ENCODE assay signal across 8 mouse cellular contexts in genomic region chr1:127205501-127206019, GRCm38 (mm10). TPM values are rescaled to one million over a fixed set of nuclear protein-coding genes. Genes with fewer than 3 reads are reported as not detected.
DNase-seq lines count a peak whose midpoint lies in the region; ATAC-seq and TF ChIP-seq lines count a peak whose summit lies in the region.

No protein-coding gene starts in this region.

- H3K4me2 ChIP-seq in kidney, postnatal 0 days (ENCODE audit: low read length) = peak overlapping the region; percentile 96
- H3K4me2 ChIP-seq in midbrain, embryonic 13.5 days (replicated peaks) = peak overlapping the region; percentile 89
- peak overlapping the region; percentile 99 for H3K4me2 ChIP-seq in stomach, postnatal 0 days (replicated peaks; ENCODE audit: low read depth)

- TF ChIP-seq EP300 in stomach, postnatal 0 days (optimal IDR thresholded peaks at IDR 0.05) = no peak

- H3K36me3 ChIP-seq in kidney, postnatal 0 days (ENCODE audit: insufficient read depth, low read length) = no peaks in the 10 kb centered on the region
- H3K36me3 ChIP-seq in forebrain, embryonic 10.5 days (replicated peaks) = no peaks in the 10 kb centered on the region
- no peaks in the 10 kb centered on the region for H3K36me3 ChIP-seq in midbrain, embryonic 13.5 days
- no peaks in the 10 kb centered on the region for H3K36me3 ChIP-seq in stomach, postnatal 0 days (ENCODE audit: control insufficient read depth, insufficient read depth, low read length)

- no peak for DNase-seq in kidney, postnatal 0 days (ENCODE audit: low spot score)
- no peak for DNase-seq in kidney, adult 8-10 months
- DNase-seq in NIH3T3 (ENCODE audit: low read depth) = peak; percentile 42
- no peak for DNase-seq in forebrain, embryonic 10.5 days (ENCODE audit: extremely low spot score, low spot score)
- peak; percentile 35 to 56 for DNase-seq in kidney, postnatal 4 days
- no peak for DNase-seq in stomach, postnatal 0 days (ENCODE audit: low spot score)
- no peak for DNase-seq in urinary bladder, postnatal 4 days (ENCODE audit: low spot score in 2 of 2)

- peak overlapping the region; percentile 92 for H3K27ac ChIP-seq in kidney, postnatal 0 days
- peak overlapping the region; percentile 93 for H3K27ac ChIP-seq in forebrain, embryonic 10.5 days
- H3K27ac ChIP-seq in midbrain, embryonic 13.5 days = peak overlapping the region; percentile 94
- H3K27ac ChIP-seq in stomach, postnatal 0 days (replicated peaks) = peak overlapping the region; percentile 93

- no peaks in the 10 kb centered on the region for H3K27me3 ChIP-seq in kidney, postnatal 0 days (ENCODE audit: insufficient read depth, low read length)
- H3K27me3 ChIP-seq in forebrain, embryonic 10.5 days (ENCODE audit: poor library complexity, severe bottlenecking) = no peaks in the 10 kb centered on the region
- H3K27me3 ChIP-seq in midbrain, embryonic 13.5 days = no peaks in the 10 kb centered on the region
- no peaks in the 10 kb centered on the region for H3K27me3 ChIP-seq in stomach, postnatal 0 days (ENCODE audit: control insufficient read depth, insufficient read depth, low read length)

- no peaks in the 10 kb centered on the region for H3K9me3 ChIP-seq in kidney, postnatal 0 days (replicated peaks; ENCODE audit: low read length)
- no peaks in the 10 kb centered on the region for H3K9me3 ChIP-seq in forebrain, embryonic 10.5 days
- H3K9me3 ChIP-seq in midbrain, embryonic 13.5 days = no peaks in the 10 kb centered on the region
- H3K9me3 ChIP-seq in stomach, postnatal 0 days (ENCODE audit: control insufficient read depth, low read length) = no peaks in the 10 kb centered on the region

- peak overlapping the region; percentile 73 for H3K9ac ChIP-seq in kidney, postnatal 0 days (ENCODE audit: low read depth, low read length)
- H3K9ac ChIP-seq in midbrain, embryonic 13.5 days (replicated peaks) = peak overlapping the region; percentile 95
- H3K9ac ChIP-seq in stomach, postnatal 0 days (ENCODE audit: low read length) = peak overlapping the region; percentile 73

- 0 out of 2 replicates have a peak, but pooled peaks cover 3% of the 10 kb centered on the region for H3K4me1 ChIP-seq in kidney, postnatal 0 days (replicated peaks; ENCODE audit: insufficient read depth, low read length)
- peaks cover 39% of the 10 kb centered on the region for H3K4me1 ChIP-seq in forebrain, embryonic 10.5 days
- H3K4me1 ChIP-seq in midbrain, embryonic 13.5 days (replicated peaks) = peaks cover 39% of the 10 kb centered on the region
- peaks cover 3% of the 10 kb centered on the region; the same call in 1 of the 2 replicates for H3K4me1 ChIP-seq in stomach, postnatal 0 days (replicated peaks; ENCODE audit: control insufficient read depth, insufficient read depth)

- WGBS in kidney, postnatal 0 days = 1% methylated on average over 24 of the region's 24 CpGs
- 2% methylated on average over 24 of the region's 24 CpGs for WGBS in forebrain, embryonic 10.5 days
- 1% methylated on average over 24 of the region's 24 CpGs for WGBS in midbrain, embryonic 13.5 days
- under 1% methylated on average over 24 of the region's 24 CpGs for WGBS in stomach, postnatal 0 days

- TF ChIP-seq CTCF in kidney, postnatal 0 days (IDR thresholded peaks at IDR 0.05; ENCODE audit: low read depth) = no peak
- TF ChIP-seq CTCF in stomach, postnatal 0 days (IDR thresholded peaks at IDR 0.05; ENCODE audit: low read depth) = no peak

- ATAC-seq in kidney, postnatal 0 days (replicated peaks; ENCODE audit: low FRiP score, low read depth) = no peak
- ATAC-seq in midbrain, embryonic 13.5 days = peak; percentile 28
- no peak for ATAC-seq in stomach, postnatal 0 days (ENCODE audit: low FRiP score, low TSS enrichment)

- peak overlapping the region; percentile 90 for H3K4me3 ChIP-seq in kidney, postnatal 0 days (replicated peaks; ENCODE audit: low read depth, low read length)
- H3K4me3 ChIP-seq in forebrain, embryonic 10.5 days = peak overlapping the region; percentile 81
- H3K4me3 ChIP-seq in midbrain, embryonic 13.5 days (replicated peaks) = peak overlapping the region; percentile 92
- peak overlapping the region; percentile 72 for H3K4me3 ChIP-seq in stomach, postnatal 0 days (ENCODE audit: low read depth, low read length)

RNA-seq across cellular contexts. Expression of gene Mgat5, which starts 0.7 kb away (rescaled TPM):
- 4.6 and 5.4 TPM in 2 replicates for polyA plus RNA-seq in kidney, postnatal 0 days (2015; fragmentation: Nextera tagmentation; extraction: Ambion mirVana)
- 5.1 and 5.5 TPM in 2 replicates for polyA plus RNA-seq in forebrain, embryonic 10.5 days (2016; fragmentation: Nextera tagmentation; extraction: Ambion mirVana)
- polyA plus RNA-seq in midbrain, embryonic 13.5 days (2015; fragmentation: Nextera tagmentation; extraction: Ambion mirVana) = 12.4 and 13.8 TPM in 2 replicates
- 2.0 and 2.2 TPM in 2 replicates for polyA plus RNA-seq in stomach, postnatal 0 days (2015; fragmentation: Nextera tagmentation; extraction: Ambion mirVana)

Comparison
In these comparisons a context has a peak if more than half of its experiments do, and no peak if none do; other contexts are left out.
1. DNase-seq: peak in NIH3T3 (single experiment) and kidney, postnatal 4 days (2 of 2); none in kidney, postnatal 0 days (single experiment), kidney, adult 8-10 months (0 of 2), forebrain, embryonic 10.5 days (single experiment), stomach, postnatal 0 days (single experiment) and urinary bladder, postnatal 4 days (0 of 2).
2. Peak in every context shown above with its lines, with median percentiles within 50 percentile points of each other: H3K27ac ChIP-seq, H3K4me2 ChIP-seq, H3K4me3 ChIP-seq and H3K9ac ChIP-seq.